Mouse (Mus musculus): ENCODE data around the gene L3hypdh. TPM values are rescaled to one million over a fixed set of nuclear protein-coding genes. Genes with fewer than 3 reads are reported as not detected.
"Not testable (repeated sequence)": the region's sequence is repeated elsewhere in the genome, so short reads cannot be mapped to it uniquely, and the experiment has no call there.

L3hypdh gene
- polyA plus RNA-seq, 1 experiment: 1.7 TPM

DNA sequence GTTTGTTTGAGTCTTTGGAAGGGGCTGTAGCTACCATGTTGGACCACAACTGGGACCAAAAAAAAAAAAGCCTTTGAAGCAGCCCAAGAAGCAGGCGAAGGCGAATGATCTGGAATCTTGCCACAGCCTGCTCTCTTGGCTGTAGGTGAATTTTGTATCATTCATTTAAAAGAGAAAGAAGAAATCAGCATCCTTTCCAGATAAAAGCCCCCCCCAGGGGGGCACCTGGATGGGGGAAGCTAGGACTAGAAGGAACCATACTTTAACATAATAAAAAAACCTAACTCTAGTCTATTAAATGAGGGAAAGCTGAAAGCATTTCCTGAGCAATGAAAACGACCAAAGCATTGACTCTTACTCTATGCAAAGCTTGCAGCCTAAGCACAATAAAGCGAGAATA, 34.4 kb downstream of the L3hypdh start:
- H3K4me3 ChIP-seq: no peak overlapping the region

DNA sequence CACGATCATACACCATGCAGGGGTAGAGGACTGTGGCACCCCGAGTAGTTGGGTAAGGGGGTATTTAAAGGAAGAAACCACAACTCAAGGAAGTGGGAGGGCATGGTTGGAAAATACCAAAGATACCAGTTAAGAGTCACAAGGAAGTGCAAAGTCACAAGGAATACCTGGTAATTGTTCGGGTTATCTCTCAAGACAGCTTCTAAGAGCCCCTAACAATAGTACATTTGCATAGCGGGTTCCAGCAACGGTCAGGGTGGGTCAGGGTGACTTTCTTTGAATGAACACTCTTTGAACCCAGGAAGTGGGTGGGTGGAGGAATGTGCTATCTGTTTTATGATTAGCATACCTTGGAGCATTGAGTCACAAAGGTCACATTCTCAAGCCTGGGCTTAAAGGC, 35.1 kb downstream of the L3hypdh start:
- not testable (repeated sequence) for H3K36me3 ChIP-seq (ENCODE audit: control insufficient read depth, insufficient read depth); H3K4me2 ChIP-seq (ENCODE audit: low read depth); H3K79me2 ChIP-seq (ENCODE audit: control insufficient read depth, insufficient read depth); H3ac ChIP-seq (ENCODE audit: control insufficient read depth, insufficient read length); H3K27me3 ChIP-seq (ENCODE audit: control insufficient read depth, insufficient read depth, insufficient read length); H3K4me3 ChIP-seq

More for the DNA sequence above, 34.4 kb downstream of the L3hypdh start:
- Histone ChIP-seq H3ac (ENCODE audit: control insufficient read depth, insufficient read length) (no peak overlapping the region), H3K79me2 (ENCODE audit: control insufficient read depth, insufficient read depth) (no peaks in the 10 kb centered on the region), H3K27me3 (ENCODE audit: control insufficient read depth, insufficient read depth, insufficient read length) (peaks cover 6% of the 10 kb centered on the region), H3K36me3 (ENCODE audit: control insufficient read depth, insufficient read depth) (no peaks in the 10 kb centered on the region), H3K4me2 (ENCODE audit: low read depth) (no peak overlapping the region)
- no peak for TF ChIP-seq REST (IDR thresholded peaks at IDR 0.05; ENCODE audit: insufficient read depth, insufficient read length)
- TF ChIP-seq E2F4 (IDR thresholded peaks at IDR 0.05; ENCODE audit: insufficient read depth): no peak
- no peak for TF ChIP-seq MYOD1 (IDR thresholded peaks at IDR 0.05; ENCODE audit: control insufficient read depth in 1 of 3, insufficient read length in 2 of 3, low read depth in 2 of 3)

DNA sequence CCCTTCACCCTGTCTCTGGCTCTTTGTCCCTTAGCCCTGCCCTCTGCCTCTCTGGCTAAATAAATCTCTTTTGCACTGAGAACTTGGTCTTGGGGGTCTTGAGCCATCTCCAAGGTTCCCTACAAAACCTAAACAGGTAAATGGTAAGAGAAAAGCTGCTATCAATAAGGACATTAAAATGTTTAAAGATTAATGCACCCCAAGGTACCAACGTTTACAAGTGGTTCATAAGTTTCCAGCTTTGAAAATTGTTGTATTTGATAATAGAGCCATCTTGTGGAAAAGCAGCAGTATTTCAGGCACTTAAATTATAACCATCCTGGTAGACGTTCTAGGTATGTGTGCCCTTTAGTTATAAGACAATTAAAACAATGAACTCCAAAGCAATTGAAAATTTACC, 37.7 kb downstream of the L3hypdh start:
- H3ac ChIP-seq (ENCODE audit: control insufficient read depth, insufficient read length): no peak overlapping the region
- H3K4me3 ChIP-seq: no peak overlapping the region
- H3K36me3 ChIP-seq (ENCODE audit: control insufficient read depth, insufficient read depth): no peaks in the 10 kb centered on the region
- TF ChIP-seq CEBPB (IDR thresholded peaks at IDR 0.05; ENCODE audit: insufficient read depth, poor library complexity, severe bottlenecking) (no peak), POLR2A (IDR thresholded peaks at IDR 0.05; ENCODE audit: insufficient read length, low read depth) (no peak), MYOG (IDR thresholded peaks at IDR 0.05; ENCODE audit: control insufficient read depth in 1 of 3, insufficient read depth in 1 of 3, insufficient read length in 2 of 3, low read depth in 2 of 3) (no peak), MAX (IDR thresholded peaks at IDR 0.05; ENCODE audit: low read depth) (no peak), USF1 (IDR thresholded peaks at IDR 0.05; ENCODE audit: low read depth) (no peak)
- H3K27me3 ChIP-seq (ENCODE audit: control insufficient read depth, insufficient read depth, insufficient read length): no peaks in the 10 kb centered on the region
- no peaks in the 10 kb centered on the region for H3K79me2 ChIP-seq (ENCODE audit: control insufficient read depth, insufficient read depth)
- H3K4me2 ChIP-seq (ENCODE audit: low read depth): no peak overlapping the region

DNA sequence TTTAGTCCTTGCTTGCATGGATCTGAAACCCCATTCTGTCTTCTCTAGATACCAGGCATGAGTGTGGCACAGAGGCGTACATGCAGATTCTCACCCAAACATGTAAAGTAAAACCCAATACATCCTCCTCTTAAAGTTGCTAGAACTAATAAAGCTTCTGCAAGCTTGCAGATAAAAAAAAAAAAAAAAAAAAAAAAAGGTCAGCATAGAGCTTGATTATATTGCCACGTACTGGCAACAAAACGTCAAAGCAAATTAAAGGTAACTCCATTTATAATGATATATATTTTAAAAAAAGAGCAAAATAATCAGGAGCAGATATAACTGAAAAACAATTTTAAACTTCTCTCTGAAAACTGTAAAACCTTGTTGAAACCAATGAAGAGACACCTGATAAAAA, 44.0 kb downstream of the L3hypdh start:
- Histone ChIP-seq H3K4me3 (no peak overlapping the region), H3K79me2 (ENCODE audit: control insufficient read depth, insufficient read depth) (no peaks in the 10 kb centered on the region), H3K27me3 (ENCODE audit: control insufficient read depth, insufficient read depth, insufficient read length) (no peaks in the 10 kb centered on the region), H3ac (ENCODE audit: control insufficient read depth, insufficient read length) (no peak overlapping the region), H3K4me2 (ENCODE audit: low read depth) (no peak overlapping the region), H3K36me3 (ENCODE audit: control insufficient read depth, insufficient read depth) (no peaks in the 10 kb centered on the region)
- TF ChIP-seq POLR2AphosphoS2 (IDR thresholded peaks at IDR 0.05; ENCODE audit: insufficient read length, low read depth): no peak
- no peak for TF ChIP-seq USF1 (IDR thresholded peaks at IDR 0.05; ENCODE audit: low read depth)
- TF ChIP-seq CEBPB (IDR thresholded peaks at IDR 0.05; ENCODE audit: insufficient read depth, poor library complexity, severe bottlenecking): no peak
- no peak for TF ChIP-seq REST (IDR thresholded peaks at IDR 0.05; ENCODE audit: insufficient read depth, insufficient read length)
- TF ChIP-seq POLR2A (IDR thresholded peaks at IDR 0.05; ENCODE audit: insufficient read length, low read depth): no peak
- no peak for TF ChIP-seq SRF (IDR thresholded peaks at IDR 0.05; ENCODE audit: control insufficient read depth, insufficient read length, low read depth)

DNA sequence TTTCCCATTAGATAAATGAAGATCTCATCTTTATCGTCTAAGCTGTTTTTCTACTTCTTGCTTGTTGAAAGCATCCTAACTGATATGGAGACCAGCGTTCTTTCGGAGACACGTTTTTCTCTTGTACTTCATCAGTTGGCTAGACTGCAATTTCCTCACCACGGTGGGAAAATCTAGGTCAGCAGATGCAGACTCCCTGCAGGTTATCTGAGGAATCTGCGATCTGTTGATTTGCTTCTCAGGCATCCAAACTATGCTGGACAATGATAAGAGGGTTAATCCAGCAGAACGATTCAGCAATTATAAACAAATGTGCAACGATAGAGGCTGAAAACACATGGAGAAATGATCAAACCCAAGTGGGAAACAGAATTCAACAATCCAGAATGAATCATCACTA, 45.7 kb downstream of the L3hypdh start:
- Histone ChIP-seq H3K4me2 (ENCODE audit: low read depth) (no peak overlapping the region), H3ac (ENCODE audit: control insufficient read depth, insufficient read length) (no peak overlapping the region), H3K79me2 (ENCODE audit: control insufficient read depth, insufficient read depth) (no peaks in the 10 kb centered on the region), H3K36me3 (ENCODE audit: control insufficient read depth, insufficient read depth) (no peaks in the 10 kb centered on the region), H3K4me3 (no peak overlapping the region), H3K27me3 (ENCODE audit: control insufficient read depth, insufficient read depth, insufficient read length) (no peaks in the 10 kb centered on the region)
- TF ChIP-seq USF1 (IDR thresholded peaks at IDR 0.05; ENCODE audit: low read depth) (no peak), REST (IDR thresholded peaks at IDR 0.05; ENCODE audit: insufficient read depth, insufficient read length) (no peak), TCF12 (IDR thresholded peaks at IDR 0.05; ENCODE audit: insufficient read depth, poor library complexity, severe bottlenecking) (no peak), POLR2A (IDR thresholded peaks at IDR 0.05; ENCODE audit: insufficient read length, low read depth) (no peak), TCF3 (IDR thresholded peaks at IDR 0.05; ENCODE audit: insufficient read length, low read depth) (no peak), MAX (IDR thresholded peaks at IDR 0.05; ENCODE audit: low read depth) (no peak), SRF (IDR thresholded peaks at IDR 0.05; ENCODE audit: control insufficient read depth, insufficient read length, low read depth) (no peak), MYOG (IDR thresholded peaks at IDR 0.05; ENCODE audit: control insufficient read depth in 1 of 3, insufficient read depth in 1 of 3, insufficient read length in 2 of 3, low read depth in 2 of 3) (no peak), MYOD1 (IDR thresholded peaks at IDR 0.05; ENCODE audit: control insufficient read depth in 1 of 3, insufficient read length in 2 of 3, low read depth in 2 of 3) (no peak), CEBPB (IDR thresholded peaks at IDR 0.05; ENCODE audit: insufficient read depth, poor library complexity, severe bottlenecking) (no peak), E2F4 (IDR thresholded peaks at IDR 0.05; ENCODE audit: insufficient read depth) (no peak), POLR2AphosphoS2 (IDR thresholded peaks at IDR 0.05; ENCODE audit: insufficient read length, low read depth) (no peak)

DNA sequence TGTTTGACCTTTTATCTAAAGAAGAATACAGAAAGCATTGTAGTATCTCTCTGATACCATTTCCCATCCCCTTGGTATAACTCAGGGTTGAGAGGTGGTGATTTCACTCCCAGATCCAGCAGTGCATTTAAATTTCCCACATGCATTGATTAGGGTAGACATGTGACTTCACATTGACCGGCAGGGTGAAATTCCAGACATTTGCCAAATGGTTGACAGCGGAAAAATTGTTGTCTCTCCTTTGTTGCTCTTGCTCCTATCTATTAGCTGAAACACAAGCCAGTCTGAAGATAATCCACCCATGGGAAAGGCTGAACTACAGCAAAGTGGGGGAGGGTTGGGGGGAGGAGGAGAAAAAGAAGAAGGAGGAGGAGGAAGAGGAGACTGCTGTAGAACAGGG, 46.4 kb downstream of the L3hypdh start:
- H3K4me2 ChIP-seq (ENCODE audit: low read depth): no peak overlapping the region
- H3ac ChIP-seq (ENCODE audit: control insufficient read depth, insufficient read length): no peak overlapping the region
- no peak overlapping the region for H3K4me3 ChIP-seq
- no peaks in the 10 kb centered on the region for H3K79me2 ChIP-seq (ENCODE audit: control insufficient read depth, insufficient read depth)
- TF ChIP-seq CEBPB (IDR thresholded peaks at IDR 0.05; ENCODE audit: insufficient read depth, poor library complexity, severe bottlenecking) (no peak), TCF12 (IDR thresholded peaks at IDR 0.05; ENCODE audit: insufficient read depth, poor library complexity, severe bottlenecking) (no peak), MAX (IDR thresholded peaks at IDR 0.05; ENCODE audit: low read depth) (no peak), POLR2AphosphoS2 (IDR thresholded peaks at IDR 0.05; ENCODE audit: insufficient read length, low read depth) (no peak), MYOD1 (IDR thresholded peaks at IDR 0.05; ENCODE audit: control insufficient read depth in 1 of 3, insufficient read length in 2 of 3, low read depth in 2 of 3) (no peak), REST (IDR thresholded peaks at IDR 0.05; ENCODE audit: insufficient read depth, insufficient read length) (no peak), MYOG (IDR thresholded peaks at IDR 0.05; ENCODE audit: control insufficient read depth in 1 of 3, insufficient read depth in 1 of 3, insufficient read length in 2 of 3, low read depth in 2 of 3) (no peak), POLR2A (IDR thresholded peaks at IDR 0.05; ENCODE audit: insufficient read length, low read depth) (no peak), SRF (IDR thresholded peaks at IDR 0.05; ENCODE audit: control insufficient read depth, insufficient read length, low read depth) (no peak), E2F4 (IDR thresholded peaks at IDR 0.05; ENCODE audit: insufficient read depth) (no peak), USF1 (IDR thresholded peaks at IDR 0.05; ENCODE audit: low read depth) (no peak), TCF3 (IDR thresholded peaks at IDR 0.05; ENCODE audit: insufficient read length, low read depth) (no peak)
- H3K36me3 ChIP-seq (ENCODE audit: control insufficient read depth, insufficient read depth): no peaks in the 10 kb centered on the region
- no peaks in the 10 kb centered on the region for H3K27me3 ChIP-seq (ENCODE audit: control insufficient read depth, insufficient read depth, insufficient read length)

Data from myocyte (in vitro differentiated cells).